Mouse (Mus musculus) cerebral cortex, adult 2 months (tissue): ENCODE measurements around the gene Larp7.

Experiments used
- WGBS: fragments of 180-500 bp; shearing (Covaris S2); methylation state at CpG from one replicate; pipeline ENCODE4 v1.1.7; 2018; 5-methylcytosine and 5-hydroxymethylcytosine counted together

Larp7 gene

DNA sequence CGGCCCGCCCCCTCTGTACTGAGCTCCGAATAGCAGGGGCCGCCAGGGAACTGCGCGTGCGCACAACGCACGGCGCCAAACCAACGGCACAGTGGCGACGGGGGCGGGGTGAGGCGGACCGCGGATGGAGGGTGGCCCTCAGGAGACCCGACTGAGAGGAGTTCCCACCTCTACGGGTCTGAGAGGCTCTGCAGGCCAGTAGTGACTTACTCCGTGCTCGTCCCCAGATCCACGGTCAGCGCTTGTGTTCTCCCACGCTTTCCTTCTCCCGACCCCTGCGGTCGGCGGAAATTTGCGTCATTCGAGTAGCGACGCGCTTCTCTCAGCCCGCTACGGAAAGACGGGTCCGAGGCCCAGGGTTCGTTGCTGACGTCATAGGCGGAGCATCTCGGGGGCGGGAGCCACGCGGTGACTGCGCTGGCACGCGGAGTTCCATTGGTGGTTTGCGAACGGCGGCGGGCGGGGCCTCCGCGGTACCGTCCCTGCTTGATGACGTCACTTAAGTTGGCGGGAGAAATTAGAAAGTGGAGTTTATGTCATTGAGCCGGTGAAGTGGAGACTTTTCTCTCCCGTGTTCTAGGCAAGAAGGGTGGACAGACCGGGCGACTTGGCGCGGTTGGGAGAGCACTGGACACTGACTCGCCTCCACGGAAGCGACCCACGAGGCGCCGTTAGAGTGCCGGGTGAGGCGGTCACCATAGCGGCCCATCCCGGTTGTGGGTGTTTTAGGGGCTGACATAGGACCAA is at the start of gene Larp7, which contains the start of gene Zgrf1:
Larp7 (minus strand) TSS at position 377 of the 747 bp plus-strand sequence.
Zgrf1 (plus strand) TSS at position 517 of the 747 bp plus-strand sequence.
- WGBS, result under 1% methylated on average over 73 of the region's 73 CpGs

DNA sequence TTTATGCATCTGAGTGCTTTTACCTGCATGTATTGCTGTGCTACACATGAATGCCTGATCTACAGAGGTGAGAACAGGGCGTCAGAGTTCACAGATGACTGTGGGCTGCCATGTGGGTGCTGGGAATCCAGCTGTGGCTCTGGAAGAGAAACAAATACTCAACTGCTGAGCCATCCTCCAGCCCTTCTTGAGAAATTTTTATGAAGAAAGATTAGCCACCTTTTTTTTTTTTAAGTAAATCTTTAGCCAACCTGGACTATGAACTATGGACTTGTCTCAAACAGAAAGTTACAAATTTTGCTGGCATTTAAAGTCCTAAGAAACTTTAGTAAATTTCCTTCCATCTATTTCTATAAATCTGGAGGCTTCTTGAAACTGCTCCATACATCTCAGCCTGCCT is 44.0 kb upstream of the Larp7 start:
- 95% methylated on average over 1 of the region's 1 CpGs for WGBS

DNA sequence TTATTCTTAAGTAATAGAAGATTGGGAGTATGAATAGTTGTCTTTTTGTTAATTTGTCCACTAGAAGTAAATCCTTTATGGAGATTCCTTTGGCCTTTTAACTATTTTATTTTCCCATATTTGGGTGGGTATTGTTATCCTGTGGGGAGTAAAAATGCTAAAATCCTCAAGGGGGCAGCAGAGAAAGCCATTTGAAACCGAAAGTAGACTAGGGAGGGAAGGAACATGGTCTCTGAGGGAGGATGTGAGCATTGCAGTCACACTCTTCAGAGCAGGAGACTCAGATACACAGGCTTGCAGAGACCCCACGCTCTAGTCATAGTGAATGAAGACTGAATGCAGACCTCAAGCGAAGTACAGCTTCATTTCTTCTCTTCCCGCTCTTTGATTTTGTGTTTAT is 19.4 kb upstream of the Larp7 start:
- WGBS, result 50% methylated on average over 4 of the region's 4 CpGs

DNA sequence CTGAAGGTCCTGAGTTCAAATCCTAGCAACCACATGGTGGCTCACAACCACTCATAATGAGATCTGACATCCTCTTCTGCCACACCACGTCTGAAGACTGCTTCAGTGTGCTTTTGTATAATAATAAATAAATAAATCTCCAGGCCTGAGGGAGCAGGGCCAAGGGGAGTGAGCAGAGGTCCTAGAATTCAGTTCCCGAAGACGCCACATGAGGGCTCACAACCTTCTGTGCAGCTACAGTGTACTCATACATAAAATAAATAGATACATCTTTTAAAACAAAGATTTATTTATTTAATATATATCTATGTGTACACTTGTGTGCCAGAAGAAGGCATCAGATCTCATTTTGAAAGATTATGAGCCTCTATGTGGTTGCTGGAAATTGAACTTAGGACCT is 12.0 kb upstream of the Larp7 start:
- 85% methylated on average over 3 of the region's 3 CpGs for whole genome bisulfite sequencing

DNA sequence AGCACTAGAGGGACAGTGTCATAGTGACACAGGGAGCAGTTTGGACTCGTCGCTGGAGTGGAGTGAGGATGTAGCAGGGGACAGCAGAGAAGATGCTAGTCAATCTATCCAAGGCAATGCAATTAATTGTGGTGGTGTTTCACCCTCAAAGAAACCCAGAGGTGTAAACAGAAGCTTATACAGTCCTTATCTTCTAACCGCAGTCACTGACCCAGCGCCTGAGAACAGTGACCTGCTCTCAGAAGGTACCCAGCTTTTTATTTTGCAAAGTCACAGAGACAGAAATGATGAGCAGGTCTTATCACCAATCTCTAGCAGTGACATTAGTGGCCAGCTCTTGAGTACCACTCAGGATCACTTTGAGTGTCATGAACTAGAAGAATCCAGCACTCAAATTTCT is 9.8 kb upstream of the Larp7 start:
- 92% methylated on average over 4 of the region's 4 CpGs for WGBS

DNA sequence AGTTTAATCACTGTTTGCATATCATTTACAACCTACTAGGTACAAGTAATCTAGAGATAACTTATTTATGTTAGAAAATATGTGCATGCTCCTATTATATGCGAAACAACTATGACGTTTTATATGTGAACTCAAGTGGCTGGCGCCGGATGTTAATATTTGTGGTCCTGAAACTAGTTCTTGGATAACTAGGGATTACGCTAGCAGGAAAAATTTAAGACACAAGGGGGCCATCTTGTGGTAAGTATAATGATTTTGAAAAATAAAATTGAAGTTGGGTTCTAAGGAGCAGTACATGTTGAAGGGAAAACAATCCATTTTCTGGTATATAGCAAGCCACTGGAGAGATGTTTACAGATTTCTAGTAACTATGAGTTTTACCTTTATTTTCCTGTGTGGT is 1.6 kb upstream of the Larp7 start:
- 28% methylated on average over 5 of the region's 5 CpGs for WGBS

DNA sequence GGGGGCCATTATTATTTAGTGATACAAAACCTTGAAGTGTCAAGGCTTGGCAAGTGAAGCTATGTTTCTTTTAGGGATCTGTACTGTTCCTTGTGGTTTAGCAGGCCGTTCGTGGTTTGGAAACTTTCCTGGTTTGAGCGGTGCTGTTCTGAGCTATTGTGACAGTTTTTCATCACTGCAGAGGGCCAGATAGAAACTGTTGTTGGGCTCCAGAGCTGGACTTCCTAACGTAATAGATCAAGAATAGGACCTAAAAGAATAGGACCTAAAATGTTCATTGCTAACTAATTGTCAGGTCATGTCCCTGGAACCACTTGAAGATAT is 533 bp upstream of the Larp7 start:
- WGBS, result 1% methylated on average over 4 of the region's 4 CpGs

DNA sequence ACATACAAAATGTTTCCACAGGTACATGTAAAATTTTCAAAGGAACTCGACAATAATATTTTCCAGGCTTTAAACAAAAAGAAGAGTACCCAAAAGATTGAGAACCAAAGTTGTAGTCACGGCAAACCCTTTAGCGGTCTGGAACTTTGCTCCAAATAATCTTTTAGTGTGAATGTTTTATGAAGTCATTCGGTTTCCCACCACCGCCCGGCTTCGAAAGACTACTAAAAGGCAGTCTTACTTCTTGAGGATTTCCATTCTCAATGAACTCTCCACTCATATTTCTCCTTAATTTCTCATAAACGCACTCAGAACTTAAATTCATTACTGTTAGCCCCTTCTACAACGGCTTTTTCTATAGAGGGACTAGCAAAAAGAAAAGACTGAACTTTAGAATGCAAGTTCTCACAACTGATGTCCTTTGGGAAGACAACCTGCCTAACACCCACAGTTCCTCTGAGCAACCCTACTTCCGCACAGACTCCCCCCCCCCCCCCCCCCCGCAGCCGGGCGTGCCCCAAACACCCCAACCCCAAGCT is 646 bp downstream of the Larp7 start:
- WGBS, result 5% methylated on average over 12 of the region's 13 CpGs

DNA sequence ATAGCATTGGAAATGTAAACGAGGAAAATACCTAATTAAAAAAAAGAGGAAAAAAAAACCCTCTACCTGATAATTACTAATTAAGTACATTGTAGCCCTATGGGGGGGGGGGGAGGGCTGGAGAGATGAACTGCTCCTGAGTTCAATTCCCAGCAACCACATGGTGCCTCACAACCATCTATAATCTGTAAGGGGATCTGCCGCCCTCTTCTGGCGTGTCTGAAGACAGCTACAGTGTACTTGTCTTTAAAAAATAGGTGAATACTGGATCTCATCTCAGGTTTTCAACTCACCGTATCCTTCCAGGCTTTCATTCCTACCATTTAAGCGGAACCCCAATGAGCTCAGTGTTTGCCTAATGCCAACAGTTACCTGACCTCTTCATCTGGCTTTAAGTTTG is 5.3 kb downstream of the Larp7 start:
- 60% methylated on average over 5 of the region's 5 CpGs for WGBS

DNA sequence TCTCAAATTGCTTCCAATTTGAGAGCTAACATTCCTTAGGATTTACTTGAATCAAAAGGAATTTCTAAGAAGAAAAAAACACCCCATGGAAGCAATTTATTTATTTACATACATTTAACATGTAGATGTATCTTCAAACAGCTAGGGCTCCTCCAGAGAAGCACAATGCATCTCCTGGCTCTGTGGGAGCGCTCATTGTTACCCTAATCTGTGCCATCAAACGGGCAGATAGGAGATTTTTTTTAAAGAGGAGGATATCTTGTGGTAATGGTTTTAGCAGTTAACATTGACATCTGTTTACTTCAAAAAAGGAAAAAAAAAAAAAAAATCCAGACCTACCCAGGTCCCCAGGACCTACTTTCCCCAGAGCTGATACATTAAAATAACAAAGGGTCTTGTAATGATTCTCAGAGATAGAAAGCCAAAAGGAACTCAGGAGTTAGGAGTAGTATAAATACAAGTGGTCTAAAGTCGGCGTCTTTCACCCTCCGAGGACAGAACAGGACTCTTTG is 8.5 kb downstream of the Larp7 start:
- 66% methylated on average over 5 of the region's 5 CpGs for WGBS

DNA sequence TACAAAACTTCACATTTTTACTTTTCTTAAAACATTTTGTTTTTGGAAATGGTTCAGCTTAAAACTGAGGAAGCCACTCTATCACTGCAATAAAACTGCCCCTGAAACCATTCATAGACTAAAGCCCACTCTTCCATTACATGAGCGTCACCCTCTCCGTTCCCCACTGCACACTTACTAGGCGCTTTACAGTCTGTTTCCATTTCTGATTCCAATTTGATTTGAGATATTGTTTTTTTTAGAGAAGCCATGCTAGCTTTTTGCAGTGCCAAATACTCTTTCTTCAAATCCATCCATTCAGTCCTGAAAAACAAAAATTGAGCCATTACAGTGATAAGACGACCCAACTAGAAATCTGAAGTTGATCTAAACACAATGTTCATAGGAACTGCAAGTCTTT is 9.2 kb downstream of the Larp7 start:
- 92% methylated on average over 4 of the region's 4 CpGs for WGBS

DNA sequence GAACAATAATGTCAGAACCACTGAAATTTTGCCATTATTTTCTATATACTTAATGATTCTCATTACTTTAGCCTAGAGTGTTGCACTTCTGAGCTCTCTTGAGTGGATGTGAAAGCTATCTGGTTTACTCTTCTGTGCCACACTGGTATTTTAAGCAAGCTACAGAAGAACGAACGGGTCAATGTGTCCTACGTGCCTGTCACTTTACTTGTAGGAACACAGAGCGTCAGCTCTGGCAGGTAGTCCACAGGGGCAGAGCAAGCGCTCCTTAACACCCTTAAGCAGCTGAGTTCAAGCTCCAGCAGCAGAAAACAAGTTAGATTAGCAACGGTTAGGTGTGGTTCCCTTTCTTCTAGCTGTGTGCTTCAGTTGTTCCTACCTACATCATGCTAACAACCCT is 14.0 kb downstream of the Larp7 start:
- 83% methylated on average over 6 of the region's 6 CpGs for WGBS

DNA sequence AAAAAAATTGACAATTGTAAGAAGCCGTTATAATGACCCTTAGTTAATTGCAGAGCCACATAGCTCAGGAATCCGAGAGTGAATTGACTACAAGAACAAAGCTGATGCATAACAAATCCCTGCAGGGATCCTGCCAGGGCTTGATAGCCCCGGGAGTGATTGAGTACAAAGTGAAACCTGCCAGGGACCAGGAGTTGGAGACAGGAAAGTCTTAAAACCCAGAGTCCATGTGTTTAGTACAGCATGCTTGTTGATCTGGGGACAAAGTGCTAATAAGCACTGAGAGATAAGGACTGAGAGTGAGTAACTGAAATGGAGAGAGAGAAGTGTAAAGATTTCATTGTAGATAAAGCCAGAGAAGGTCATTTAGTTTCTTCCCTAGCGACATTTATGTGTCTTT is 22.9 kb downstream of the Larp7 start:
- WGBS, result 34% methylated on average over 4 of the region's 4 CpGs

DNA sequence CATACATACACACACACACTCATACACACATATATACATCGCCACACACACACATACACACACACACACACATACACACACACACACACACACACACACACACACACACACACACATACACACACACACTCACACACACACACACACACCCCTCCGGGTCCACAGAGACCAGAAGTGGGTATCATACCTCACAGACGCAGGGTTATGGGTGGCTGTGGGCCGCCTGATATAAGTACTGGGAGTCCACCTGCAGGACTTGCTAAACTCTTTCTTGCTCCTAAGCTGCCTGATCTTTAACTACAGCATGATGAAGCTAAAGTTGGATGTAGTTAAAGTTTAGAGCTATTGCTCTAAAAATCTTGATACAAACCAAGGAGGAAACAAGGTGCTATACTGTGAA is 23.3 kb downstream of the Larp7 start:
- WGBS, result 86% methylated on average over 4 of the region's 4 CpGs

DNA sequence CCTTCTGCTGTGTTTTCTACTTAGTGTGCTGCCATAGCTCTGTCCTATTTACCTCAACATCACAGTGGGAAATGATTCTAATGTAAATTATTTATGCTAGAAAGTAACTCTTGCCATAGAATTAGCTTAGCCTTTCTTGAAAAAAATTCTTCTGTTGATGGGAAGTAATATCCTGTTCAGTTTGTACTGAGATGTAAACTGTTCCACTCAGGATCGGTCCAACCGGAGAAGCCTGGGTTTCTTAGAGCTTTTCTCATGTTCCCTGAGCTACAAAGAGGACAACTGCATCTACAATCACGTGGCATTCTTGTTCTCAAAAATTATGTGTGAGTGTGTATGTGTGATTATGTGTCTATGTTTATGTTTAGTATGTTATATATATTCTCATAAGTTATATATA is 23.9 kb downstream of the Larp7 start:
- 86% methylated on average over 3 of the region's 3 CpGs for WGBS

DNA sequence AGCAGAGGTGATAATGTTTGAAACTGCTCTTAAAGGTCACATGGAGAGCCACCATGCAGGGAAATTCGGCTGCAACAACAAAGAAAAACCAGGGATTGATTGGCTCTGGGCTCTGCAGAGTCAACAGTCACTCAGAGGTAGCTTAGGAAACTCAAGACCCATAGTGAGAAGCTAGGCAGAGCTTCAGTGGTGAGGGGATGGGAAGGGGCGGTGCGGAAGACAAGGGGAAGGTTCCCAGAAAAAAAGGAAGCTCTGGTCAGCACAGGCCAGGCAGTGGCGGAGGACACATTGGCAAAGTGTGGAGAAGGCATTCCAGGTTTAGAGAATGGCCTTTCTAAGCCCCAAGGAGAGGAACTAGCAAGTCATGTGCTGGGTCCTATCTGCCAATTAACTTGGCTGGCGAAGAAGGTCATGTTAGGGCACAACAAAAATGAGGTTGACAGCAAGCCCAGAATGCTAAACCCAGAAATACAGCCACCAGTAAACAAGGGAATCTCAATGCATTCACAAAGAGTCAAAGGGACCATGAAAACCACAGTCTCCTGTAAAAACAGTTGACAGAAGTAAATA is 25.6 kb downstream of the Larp7 start:
- WGBS, result 67% methylated on average over 5 of the region's 5 CpGs

DNA sequence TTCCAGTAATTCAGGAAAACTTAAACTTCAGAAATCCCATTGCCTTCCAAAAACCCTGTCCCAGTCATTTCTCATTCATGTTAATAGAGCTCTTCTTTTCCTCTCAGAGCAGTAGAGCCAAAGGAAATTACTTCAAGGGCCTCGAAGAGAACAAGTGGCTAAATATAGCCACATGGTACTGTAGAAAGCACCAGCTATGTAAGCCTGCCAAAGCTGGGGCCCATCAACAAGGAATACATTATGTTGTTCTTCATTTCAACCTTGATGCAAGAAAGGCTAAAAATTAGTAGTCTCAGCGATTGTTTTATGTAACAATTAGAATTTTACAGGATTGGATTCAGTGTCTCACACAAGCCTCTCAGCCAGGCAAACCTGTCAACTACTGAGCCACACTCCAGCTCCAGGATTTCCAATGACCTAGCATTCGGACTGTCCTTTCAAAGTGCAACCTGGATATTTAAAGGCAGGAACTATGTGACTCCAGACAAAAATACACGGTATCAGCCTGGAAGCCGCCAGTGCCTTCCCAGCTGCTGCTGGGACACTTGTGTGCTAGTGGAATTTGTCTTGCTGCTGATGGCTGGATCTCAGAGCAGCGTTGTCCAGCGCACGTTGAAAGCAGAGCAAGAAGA is 27.8 kb downstream of the Larp7 start:
- WGBS, result 61% methylated on average over 8 of the region's 8 CpGs

DNA sequence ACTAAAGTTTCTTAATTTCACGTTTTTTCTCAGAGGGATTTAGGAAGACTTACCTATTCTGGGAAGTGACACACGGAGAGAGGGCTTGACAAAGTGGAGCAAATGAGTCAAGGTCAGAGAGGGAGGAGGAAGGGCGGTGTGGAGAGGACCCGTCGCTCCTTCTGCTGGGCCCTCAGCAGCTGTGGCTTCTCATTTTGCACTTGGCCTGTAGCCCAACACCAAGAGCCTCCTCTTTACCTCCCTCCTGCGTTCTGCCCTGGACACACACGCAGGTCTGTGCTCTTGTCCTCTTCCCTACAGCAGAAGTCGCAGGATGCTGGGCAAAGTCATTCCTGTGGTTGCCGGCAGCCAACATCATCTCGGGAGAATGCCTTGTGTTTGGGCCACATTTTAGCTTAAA is 32.0 kb downstream of the Larp7 start:
- WGBS, result 79% methylated on average over 10 of the region's 10 CpGs

DNA sequence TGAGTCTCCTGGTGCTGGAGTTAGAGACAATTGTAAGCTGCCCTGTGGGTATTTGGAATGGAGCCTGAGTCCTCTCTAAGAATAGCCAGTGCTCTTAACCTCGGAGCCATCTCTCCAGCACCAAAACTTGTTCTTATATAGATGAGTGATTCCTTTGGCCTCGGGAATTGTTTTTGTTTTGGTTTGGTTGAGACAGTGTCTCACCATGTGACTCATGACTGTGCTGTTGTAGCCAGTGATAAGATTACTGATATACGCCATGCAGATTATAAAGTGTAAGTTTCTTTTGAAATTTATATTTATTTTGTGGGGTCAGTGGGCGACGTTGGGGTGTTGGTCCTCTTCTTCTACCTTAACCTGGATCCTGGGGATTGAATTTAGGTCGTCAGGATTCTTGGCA is 32.8 kb downstream of the Larp7 start:
- whole genome bisulfite sequencing, result 77% methylated on average over 6 of the region's 6 CpGs

DNA sequence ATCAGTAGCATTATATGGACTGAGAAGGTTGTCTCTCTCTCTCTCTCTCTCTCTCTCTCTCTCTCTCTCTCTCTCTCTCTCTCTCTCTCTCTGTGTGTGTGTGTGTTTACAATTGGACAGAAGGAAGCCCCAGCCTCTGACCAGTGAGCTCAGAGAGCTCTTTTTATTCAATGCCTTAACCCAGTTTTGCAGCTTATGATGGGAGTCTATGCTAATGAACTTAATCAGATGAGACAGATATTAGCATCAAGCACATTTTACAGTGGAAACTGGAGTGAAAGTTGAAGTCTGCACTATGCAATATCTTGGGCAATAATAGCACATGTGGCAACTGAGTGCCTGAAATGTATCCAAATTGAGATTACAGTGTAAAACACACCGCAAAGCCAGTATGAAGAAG is 37.9 kb downstream of the Larp7 start:
- 85% methylated on average over 1 of the region's 1 CpGs for WGBS

DNA sequence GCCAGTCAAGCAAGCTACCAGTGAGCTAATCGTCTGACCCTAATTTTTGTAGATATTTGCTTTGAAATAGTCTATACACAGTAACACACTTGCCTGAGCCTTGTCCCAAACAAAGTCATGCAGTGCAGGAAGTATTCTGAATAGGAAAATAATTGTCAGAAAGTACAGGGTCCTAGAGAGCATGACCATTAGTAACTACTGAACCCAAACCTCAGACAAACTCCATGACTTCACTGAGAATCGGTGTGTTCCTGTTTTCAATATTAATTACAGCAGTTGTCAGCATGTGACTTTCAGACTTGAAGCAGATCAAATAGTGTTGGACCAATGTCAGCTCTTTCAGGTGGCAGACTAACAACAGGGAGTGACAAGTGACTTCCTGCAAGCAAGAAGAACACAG is 39.5 kb downstream of the Larp7 start:
- 83% methylated on average over 2 of the region's 2 CpGs for WGBS

DNA sequence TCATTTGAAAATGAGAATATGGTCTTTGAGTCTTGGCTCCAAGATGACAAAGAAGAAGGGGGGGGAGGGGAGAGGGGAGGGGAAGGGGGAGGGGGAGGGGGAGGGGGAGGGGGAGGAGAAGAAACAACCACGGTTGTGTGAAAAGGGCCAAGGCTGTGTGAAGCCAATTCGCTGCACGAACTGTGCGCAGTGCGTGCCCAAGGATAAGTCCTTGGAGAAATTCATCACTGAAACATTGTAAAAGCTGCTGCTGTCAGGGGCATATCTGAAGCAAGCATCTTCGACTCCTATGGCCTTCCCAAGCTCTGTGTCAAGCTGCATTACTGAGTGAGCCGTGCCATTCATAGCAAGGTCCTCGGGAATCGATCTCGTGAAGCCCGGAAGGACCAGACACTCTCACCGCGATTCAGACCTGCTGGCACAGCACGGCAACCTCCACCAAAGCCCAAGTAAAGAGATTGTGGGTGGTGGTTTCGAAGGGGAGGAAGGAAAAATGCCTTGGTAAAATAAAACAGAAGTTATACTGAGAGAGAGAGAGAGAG is 40.3 kb downstream of the Larp7 start:
- 45% methylated on average over 15 of the region's 15 CpGs for WGBS
